Mouse (Mus musculus) MEL (cell line): ENCODE data around the gene Wdfy3. TPM values are rescaled to one million over a fixed set of nuclear protein-coding genes. Genes with fewer than 3 reads are reported as not detected.

Experiments used
- DNase-seq: peaks from one replicate; pipeline ENCODE4 v3.0.0; 2011; ENCODE audit warnings: low read depth, low spot score
- H3K27ac ChIP-seq: 2 replicates; pipeline ENCODE4 v1.5.1; 2012; ENCODE audit warnings: low read depth, mild to moderate bottlenecking, control low read depth, low read length, moderate library complexity; ENCODE audit not compliant: control insufficient read depth
- H3K27me3 ChIP-seq, 2 experiments: fragments of 150-350 bp in 1 of 2; sonication (generic) in 1 of 2; 2 replicates each; pipeline ENCODE4 v1.6.1; 2012; ENCODE audit warnings: low read length in 2 of 2, mild to moderate bottlenecking in 2 of 2, improper control_type of control experiment in 1 of 2, moderate library complexity in 1 of 2; ENCODE audit not compliant: insufficient read depth in 2 of 2, control insufficient read depth in 1 of 2
- H3K36me3 ChIP-seq, 2 experiments: 2 replicates each; pipeline ENCODE4 v1.6.1; 2012 to 2014; ENCODE audit warnings: low read length in 2 of 2, improper control_type of control experiment in 1 of 2, inconsistent platforms in 1 of 2, mild to moderate bottlenecking in 1 of 2; ENCODE audit not compliant: insufficient read depth in 2 of 2, control insufficient read depth in 1 of 2
- H3K4me1 ChIP-seq, 2 experiments: fragments of 150-350 bp in 1 of 2; sonication (generic) in 1 of 2; 2 replicates each; pipeline ENCODE4 v1.6.1; 2012; ENCODE audit warnings: low read length in 2 of 2, improper control_type of control experiment in 1 of 2, mild to moderate bottlenecking in 1 of 2; ENCODE audit not compliant: insufficient read depth in 2 of 2, control insufficient read depth in 1 of 2
- H3K4me3 ChIP-seq, 2 experiments: fragments of 150-350 bp in 1 of 2; sonication (generic) in 1 of 2; 2 replicates each; pipeline ENCODE4 v1.5.1; 2012; ENCODE audit warnings: low read depth in 2 of 2, low read length in 2 of 2, mild to moderate bottlenecking in 2 of 2, moderate library complexity in 2 of 2, control low read depth in 1 of 2, improper control_type of control experiment in 1 of 2; ENCODE audit not compliant: control insufficient read depth in 1 of 2, insufficient read depth in 1 of 2
- H3K79me2 ChIP-seq: 2 replicates; pipeline ENCODE4 v1.6.1; 2012; ENCODE audit warnings: mild to moderate bottlenecking, low read length, moderate library complexity; ENCODE audit not compliant: control insufficient read depth, poor library complexity, insufficient read depth
- H3K9ac ChIP-seq: 2 replicates; pipeline ENCODE4 v1.6.1; 2012; ENCODE audit warnings: low read depth, mild to moderate bottlenecking, control low read depth, low read length, moderate library complexity; ENCODE audit not compliant: control insufficient read depth, poor library complexity, severe bottlenecking
- H3K9me3 ChIP-seq: fragments of 150-350 bp; sonication (generic); replicated peaks from 2 replicates; pipeline ENCODE4 v1.6.1; 2012; ENCODE audit warnings: mild to moderate bottlenecking, low read length, improper control_type of control experiment, moderate library complexity; ENCODE audit not compliant: insufficient read depth
- BHLHE40 ChIP-seq: IDR thresholded peaks from 2 replicates; pipeline ENCODE4 v1.6.1; 2012; ENCODE audit warnings: low read depth, mild to moderate bottlenecking, inconsistent platforms, low read length, improper control_type of control experiment, borderline replicate concordance
- CTCF ChIP-seq, 3 experiments: IDR thresholded peaks in 2 of 3; conservative IDR thresholded peaks in 1 of 3; 2 replicates each; pipeline ENCODE4 v1.5.1; 2011 to 2012; ENCODE audit warnings: low read length in 3 of 3, low read depth in 2 of 3, mild to moderate bottlenecking in 2 of 3, improper control_type of control experiment in 1 of 3, inconsistent platforms in 1 of 3, mixed read lengths in 1 of 3, moderate library complexity in 1 of 3; ENCODE audit not compliant: control insufficient read depth in 1 of 3, insufficient read depth in 1 of 3, poor library complexity in 1 of 3, severe bottlenecking in 1 of 3
- E2F4 ChIP-seq: IDR thresholded peaks from 2 replicates; pipeline ENCODE4 v1.6.1; 2011; ENCODE audit warnings: low read depth, low read length, improper control_type of control experiment, borderline replicate concordance
- EP300 ChIP-seq, 2 experiments: IDR thresholded peaks; 2 replicates each; pipeline ENCODE4 v1.6.1; 2011; ENCODE audit warnings: improper control_type of control experiment in 2 of 2, low read length in 2 of 2, low read depth in 1 of 2, mild to moderate bottlenecking in 1 of 2
- ETS1 ChIP-seq: IDR thresholded peaks from 2 replicates; pipeline ENCODE4 v1.6.1; 2012; ENCODE audit warnings: low read depth, mild to moderate bottlenecking, inconsistent platforms, low read length, improper control_type of control experiment, moderate library complexity
- GABPA ChIP-seq: IDR thresholded peaks from 2 replicates; pipeline ENCODE4 v1.6.1; 2012; ENCODE audit warnings: low read depth, mild to moderate bottlenecking, inconsistent platforms, low read length, improper control_type of control experiment, moderate library complexity
- GATA1 ChIP-seq: IDR thresholded peaks from 2 replicates; pipeline ENCODE4 v1.6.1; 2011; ENCODE audit warnings: low read depth, low read length, improper control_type of control experiment
- HCFC1 ChIP-seq: IDR thresholded peaks from 2 replicates; pipeline ENCODE4 v1.6.1; 2012; ENCODE audit warnings: low read depth, mild to moderate bottlenecking, inconsistent platforms, low read length, improper control_type of control experiment, moderate library complexity
- KAT2A ChIP-seq: conservative IDR thresholded peaks from 2 replicates; pipeline ENCODE4 v1.6.1; 2012; ENCODE audit warnings: low read depth, low read length, improper control_type of control experiment, inconsistent platforms
- MAFK ChIP-seq: IDR thresholded peaks from 2 replicates; pipeline ENCODE4 v1.6.1; 2011; ENCODE audit warnings: low read depth, mild to moderate bottlenecking, low read length, improper control_type of control experiment, borderline replicate concordance
- MAX ChIP-seq: IDR thresholded peaks from 2 replicates; pipeline ENCODE4 v1.6.1; 2011; ENCODE audit warnings: low read length, improper control_type of control experiment
- MAZ ChIP-seq: IDR thresholded peaks from 2 replicates; pipeline ENCODE4 v1.6.1; 2012; ENCODE audit warnings: low read depth, mild to moderate bottlenecking, inconsistent platforms, low read length, improper control_type of control experiment
- MEF2A ChIP-seq: IDR thresholded peaks from 2 replicates; pipeline ENCODE4 v1.6.1; 2014; ENCODE audit warnings: low read depth, mild to moderate bottlenecking, inconsistent platforms, low read length, improper control_type of control experiment; ENCODE audit not compliant: poor library complexity, insufficient replicate concordance, severe bottlenecking; ENCODE audit errors: extremely low read depth
- MXI1 ChIP-seq: IDR thresholded peaks from 2 replicates; pipeline ENCODE4 v1.6.1; 2011; ENCODE audit warnings: mild to moderate bottlenecking, low read depth, low read length, improper control_type of control experiment
- MYC ChIP-seq: IDR thresholded peaks from 2 replicates; pipeline ENCODE4 v1.6.1; 2011; ENCODE audit warnings: low read depth, mild to moderate bottlenecking, low read length, improper control_type of control experiment, moderate library complexity
- POLR2A ChIP-seq, 2 experiments: IDR thresholded peaks; 2 replicates each; pipeline ENCODE4 v1.6.1; 2011 to 2012; ENCODE audit warnings: low read length in 2 of 2, mild to moderate bottlenecking in 2 of 2, control low read depth in 1 of 2, improper control_type of control experiment in 1 of 2, low read depth in 1 of 2, moderate library complexity in 1 of 2; ENCODE audit not compliant: control insufficient read depth in 1 of 2, insufficient read depth in 1 of 2, poor library complexity in 1 of 2
- POLR2AphosphoS5 ChIP-seq: IDR thresholded peaks from 2 replicates; pipeline ENCODE4 v1.6.1; 2012; ENCODE audit warnings: low read depth, borderline replicate concordance, mild to moderate bottlenecking, inconsistent platforms, low read length, moderate library complexity, mixed read lengths
- RCOR1 ChIP-seq: IDR thresholded peaks from 2 replicates; pipeline ENCODE4 v1.6.1; 2012; ENCODE audit warnings: low read depth, mild to moderate bottlenecking, inconsistent platforms, low read length, improper control_type of control experiment
- TAL1 ChIP-seq: IDR thresholded peaks from 2 replicates; pipeline ENCODE4 v1.6.1; 2012; ENCODE audit warnings: mild to moderate bottlenecking, inconsistent platforms, low read length, moderate library complexity, mixed read lengths
- UBTF ChIP-seq: IDR thresholded peaks from 2 replicates; pipeline ENCODE4 v1.6.1; 2012; ENCODE audit warnings: low read depth, mild to moderate bottlenecking, inconsistent platforms, low read length, improper control_type of control experiment, moderate library complexity, borderline replicate concordance; ENCODE audit not compliant: insufficient read depth
- USF1 ChIP-seq: IDR thresholded peaks from 2 replicates; pipeline ENCODE4 v1.6.1; 2014; ENCODE audit warnings: low read depth, mild to moderate bottlenecking, inconsistent platforms, low read length, improper control_type of control experiment, moderate library complexity
- USF2 ChIP-seq, 2 experiments: IDR thresholded peaks; 2 replicates each; pipeline ENCODE4 v1.6.1; 2011 to 2012; ENCODE audit warnings: improper control_type of control experiment in 2 of 2, low read length in 2 of 2, borderline replicate concordance in 1 of 2, inconsistent platforms in 1 of 2, low read depth in 1 of 2, mild to moderate bottlenecking in 1 of 2; ENCODE audit not compliant: insufficient read depth in 1 of 2
- ZMIZ1 ChIP-seq: IDR thresholded peaks from 2 replicates; pipeline ENCODE4 v1.6.1; 2012; ENCODE audit warnings: low read depth, mild to moderate bottlenecking, inconsistent platforms, low read length, improper control_type of control experiment, moderate library complexity
- polyA plus RNA-seq, 2 experiments: library from polyadenylated mRNA; stranded (reverse) in 1 of 2; unstranded in 1 of 2; fragments of >175 nt in 1 of 2; fragments of >200 nt in 1 of 2; gene quantifications; 2 replicates each; pipeline versions ENCODE4 v1.2.1 to v1.2.4; 2012; ENCODE audit warnings: low replicate concordance in 2 of 2, low read depth in 1 of 2; ENCODE audit not compliant: insufficient read length in 2 of 2, insufficient read depth in 1 of 2, missing spikeins in 1 of 2
- total RNA-seq: library from RNA; depleted of rRNA; stranded (reverse); fragments of 300-350 nt; gene quantifications from 2 replicates; pipeline ENCODE4 v1.2.3, GENCODE M21; 2012

The Wdfy3 gene
- total and polyA plus RNA-seq, 3 experiments = 10.0 to 21.3 (median 11.9) TPM

- H3K4me1 ChIP-seq = peaks cover 14 to 19% of the 10 kb centered on the region in 2 experiments
- H3K79me2 ChIP-seq = peaks cover 19% of the 10 kb centered on the region
- no peak overlapping the region for H3K4me3 ChIP-seq
- H3K27ac ChIP-seq = no peak overlapping the region
- no peaks in the 10 kb centered on the region for H3K9me3 ChIP-seq
- TF ChIP-seq TAL1 (no peak), POLR2A (IDR thresholded peaks at IDR 0.05; ENCODE audit: control insufficient read depth in 1 of 2, insufficient read depth in 1 of 2, low read depth in 1 of 2, low read length in 2 of 2, poor library complexity in 1 of 2) (no peak), MEF2A (no peak), GATA1 (no peak), KAT2A (no peak), ZMIZ1 (no peak)
- no peaks in the 10 kb centered on the region for H3K27me3 ChIP-seq
- no peak for DNase-seq
- H3K36me3 ChIP-seq = peaks cover 0 to 18% of the 10 kb centered on the region in 2 experiments; a peak in 2 of 4 replicates
- no peak overlapping the region for H3K9ac ChIP-seq
Observed at GRCm38 (mm10) chr5:102052906-102053305, 16.8 kb downstream of the Wdfy3 start.

GRCm38 (mm10) chr5:102052465-102052864, 17.3 kb downstream of the Wdfy3 start:
- Histone ChIP-seq H3K27ac (no peak overlapping the region), H3K9me3 (no peaks in the 10 kb centered on the region), H3K4me3 (no peak overlapping the region), H3K79me2 (peaks cover 16% of the 10 kb centered on the region), H3K36me3 (peaks cover 0 to 18% of the 10 kb centered on the region in 2 experiments; a peak in 2 of 4 replicates), H3K9ac (no peak overlapping the region), H3K27me3 (no peaks in the 10 kb centered on the region), H3K4me1 (peaks cover 14 to 21% of the 10 kb centered on the region in 2 experiments)
- no peak for TF ChIP-seq MYC
- TF ChIP-seq RCOR1 = no peak
- TF ChIP-seq GABPA = no peak
- no peak for TF ChIP-seq HCFC1
- TF ChIP-seq EP300 (IDR thresholded peaks at IDR 0.05; ENCODE audit: low read depth in 1 of 2, low read length in 2 of 2) = no peak
- no peak for TF ChIP-seq CTCF (IDR thresholded peaks at IDR 0.05 in 2 of 3, conservative IDR thresholded peaks at IDR 0.05 in 1 of 3; ENCODE audit: control insufficient read depth in 1 of 3, insufficient read depth in 1 of 3, low read depth in 2 of 3, low read length in 3 of 3, poor library complexity in 1 of 3, severe bottlenecking in 1 of 3)
- TF ChIP-seq MAX = no peak
- TF ChIP-seq BHLHE40 = no peak
- TF ChIP-seq KAT2A = no peak
- no peak for TF ChIP-seq MXI1
- DNase-seq = no peak

GRCm38 (mm10) chr5:102050677-102051076, 19.0 kb downstream of the Wdfy3 start:
- Histone ChIP-seq H3K4me3 (no peak overlapping the region), H3K9me3 (no peaks in the 10 kb centered on the region), H3K27me3 (no peaks in the 10 kb centered on the region), H3K79me2 (peaks cover 10% of the 10 kb centered on the region), H3K27ac (peak overlapping the region; percentile 30), H3K9ac (no peak overlapping the region), H3K4me1 (peaks cover 21 to 32% of the 10 kb centered on the region in 2 experiments), H3K36me3 (peaks cover 0 to 25% of the 10 kb centered on the region in 2 experiments; a peak in 2 of 4 replicates)
- no peak for DNase-seq
- TF ChIP-seq UBTF (no peak), USF1 (no peak), ETS1 (peak; percentile 35; the same call in 1 of the 2 replicates), MAZ (no peak), EP300 (IDR thresholded peaks at IDR 0.05; ENCODE audit: low read depth in 1 of 2, low read length in 2 of 2) (peak; percentile 26 to 75; a peak in 2 of 4 replicates), GATA1 (peak; percentile 59), USF2 (IDR thresholded peaks at IDR 0.05; ENCODE audit: borderline replicate concordance in 1 of 2, insufficient read depth in 1 of 2, low read depth in 1 of 2, low read length in 2 of 2) (no peak), POLR2AphosphoS5 (no peak), RCOR1 (peak; percentile 39; the same call in 1 of the 2 replicates), POLR2A (IDR thresholded peaks at IDR 0.05; ENCODE audit: control insufficient read depth in 1 of 2, insufficient read depth in 1 of 2, low read depth in 1 of 2, low read length in 2 of 2, poor library complexity in 1 of 2) (no peak), GABPA (no peak), MYC (no peak), E2F4 (no peak), BHLHE40 (no peak), MEF2A (no peak), MAFK (no peak)
